Mouse (Mus musculus) neutrophil, adult 83 days (primary cell): ENCODE data around the gene Mul1. TPM values are rescaled to one million over a fixed set of nuclear protein-coding genes. Genes with fewer than 3 reads are reported as not detected.

Source experiments
- total RNA-seq, 2 experiments: library from RNA; stranded (reverse); gene quantifications; one replicate each; pipeline ENCODE4 v1.2.4; 2023

Gene Mul1
- 10 to 100 TPM; 20.1 to 30.0 TPM for total RNA-seq

DNA sequence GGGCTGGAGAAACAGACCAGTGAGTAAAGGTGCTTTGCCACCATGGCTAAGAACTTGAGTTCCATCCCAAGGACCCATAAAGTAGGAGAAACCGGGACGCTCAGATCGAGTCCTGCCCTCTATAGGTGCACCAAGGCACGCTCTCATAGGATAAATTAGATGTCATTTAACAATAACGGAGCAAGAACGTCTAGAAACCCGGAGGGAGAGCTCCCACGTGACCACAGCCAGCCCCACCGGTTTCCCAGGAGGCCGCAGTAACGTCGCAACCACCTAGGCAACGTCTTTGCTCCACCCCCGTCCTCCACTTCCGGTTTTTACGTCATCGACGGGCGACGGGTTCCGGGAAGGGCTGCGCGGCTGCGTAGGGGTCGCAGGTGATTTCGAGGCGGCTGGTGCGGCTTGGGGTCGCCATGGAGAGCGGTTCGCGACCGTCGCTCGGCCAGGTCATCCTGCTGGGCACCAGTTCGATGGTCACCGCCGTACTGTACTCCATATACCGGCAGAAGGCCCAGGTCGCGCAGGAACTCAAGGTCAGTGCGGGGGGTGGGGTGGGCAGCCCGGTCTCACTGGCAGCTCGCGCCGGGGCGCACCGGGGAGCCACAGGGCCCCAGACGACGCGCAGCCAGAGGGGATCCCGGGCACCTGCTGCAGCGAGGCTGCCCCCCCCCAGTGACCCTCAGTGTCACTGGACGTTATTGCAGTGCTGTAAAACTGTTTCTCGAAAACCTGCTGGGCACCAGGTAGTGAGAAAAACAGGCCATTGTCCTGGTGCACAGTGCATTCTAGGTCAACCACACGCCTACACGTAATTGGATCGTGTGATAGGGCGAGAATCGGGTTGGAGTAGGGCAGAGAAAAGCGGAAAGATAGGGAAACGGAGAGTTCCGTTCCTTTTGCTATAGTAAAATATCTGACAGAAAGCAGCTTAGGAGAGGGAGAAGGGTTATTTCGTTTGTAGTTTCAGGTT is at the start of gene Mul1:
Gene Mul1, plus strand, starts transcription at position 325 of the 970 bp plus-strand sequence.

DNA sequence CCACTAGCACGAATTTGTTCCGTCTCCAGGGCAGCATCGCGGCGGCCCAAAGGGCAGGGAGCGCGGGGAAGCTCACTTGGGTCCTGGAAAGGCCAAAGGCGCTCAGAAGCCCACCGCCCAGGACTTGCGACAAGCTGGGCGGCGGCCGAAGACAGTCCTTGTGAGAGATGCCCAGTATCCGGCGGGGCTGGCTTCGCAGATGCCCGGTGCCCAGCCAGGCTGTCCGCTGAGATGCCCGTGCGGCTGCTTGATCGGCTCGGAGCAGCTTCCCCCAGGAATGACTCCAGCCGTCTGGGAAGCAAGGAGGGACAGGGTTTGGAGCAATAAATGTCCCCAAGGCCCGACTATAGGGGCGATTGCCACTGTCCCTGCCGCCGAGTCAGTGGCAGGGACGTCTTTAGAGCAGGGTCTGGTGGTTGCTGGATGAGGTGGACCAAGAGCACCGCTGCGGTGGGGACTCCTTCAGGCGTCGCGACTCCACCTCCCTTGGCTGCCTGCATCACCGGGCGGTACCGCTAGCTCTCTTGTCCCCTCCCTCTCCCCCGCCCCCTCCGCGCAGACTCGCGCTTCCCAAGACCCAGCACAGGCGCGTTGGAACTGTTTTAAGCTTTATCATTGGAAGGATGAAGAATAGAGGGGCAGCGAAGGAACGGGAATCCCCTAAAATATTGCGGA is 38.4 kb upstream of the Mul1 start, which contains the start of gene Fam43b:
Gene Fam43b, minus strand, starts transcription at position 558 of the 675 bp plus-strand sequence.

DNA sequence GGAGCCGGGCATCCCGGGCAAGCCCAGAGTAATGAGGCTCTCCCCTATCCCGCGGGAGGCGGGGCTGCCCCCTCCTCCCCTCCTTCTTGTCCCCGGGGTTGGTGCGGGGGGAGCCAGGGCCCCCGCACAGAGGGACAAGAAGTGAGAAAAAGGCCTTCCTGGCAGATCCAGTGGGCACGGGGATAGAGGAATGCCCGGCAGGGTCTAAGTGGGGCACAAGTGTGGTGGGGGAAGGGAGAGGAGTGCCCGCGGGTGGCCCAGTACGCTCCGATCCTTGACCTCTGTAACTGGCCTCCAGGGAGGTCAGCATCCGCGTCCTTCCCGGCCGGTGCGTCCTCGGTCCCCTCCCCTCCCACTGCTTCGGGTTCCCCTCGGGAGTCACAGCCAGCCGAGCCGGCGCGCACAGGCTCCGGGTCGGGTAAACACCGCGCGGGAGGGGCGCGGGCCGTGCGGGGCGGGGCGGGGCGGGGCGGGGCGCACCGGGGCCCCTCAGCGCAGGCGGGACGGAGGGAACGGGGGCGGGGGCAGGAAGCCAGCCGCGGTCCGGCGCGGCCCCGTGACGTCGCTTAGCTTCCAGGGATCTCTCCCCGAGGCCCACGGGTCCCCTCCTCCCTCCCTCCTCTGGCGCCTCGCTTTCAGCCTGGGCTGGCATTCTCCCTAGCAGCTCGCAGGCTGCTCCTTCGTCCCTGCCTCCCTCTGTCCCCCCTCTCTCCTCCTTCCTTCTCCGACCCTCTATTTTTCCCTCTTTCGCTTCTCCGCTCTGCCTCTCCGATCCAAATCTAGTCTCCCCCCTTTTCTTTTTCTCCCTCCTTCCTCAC is 19.5 kb downstream of the Mul1 start, which contains the start of gene Camk2n1:
Gene Camk2n1, plus strand, starts transcription at position 562 of the 818 bp plus-strand sequence.

Other genes with a start within 250 kb of the Mul1 start
- 100 to 1,000 TPM; 114 to 115 TPM for gene Hp1bp3, start 218.4 kb upstream of the Mul1 start, total RNA-seq
- gene Sh2d5, start 184.3 kb upstream of the Mul1 start, total RNA-seq, result 1 to 10 TPM; 3.0 TPM
- 1 to 10 TPM; 1.4 to 1.7 TPM for gene Kif17, start 184.2 kb upstream of the Mul1 start, total RNA-seq
- 10 to 100 TPM; 82.9 to 85.4 TPM for gene Ddost, start 129.9 kb upstream of the Mul1 start, total RNA-seq
- 10 to 100 TPM; 32.1 to 34.2 TPM for gene Pink1, start 108.4 kb upstream of the Mul1 start, total RNA-seq
- not detected for gene Cda, start 66.7 kb upstream of the Mul1 start, total RNA-seq
- not detected for gene Fam43b, start 38.1 kb upstream of the Mul1 start, total RNA-seq
- gene Camk2n1, start 19.6 kb downstream of the Mul1 start, total RNA-seq, result under 1 TPM; 0.09 TPM
- not detected for gene Vwa5b1, start 201.2 kb downstream of the Mul1 start, total RNA-seq